Mouse (Mus musculus) liver, embryonic 16.5 days (tissue): ENCODE measurements around the gene 4930404N11Rik. TPM values are rescaled to one million over a fixed set of nuclear protein-coding genes. Genes with fewer than 3 reads are reported as not detected.

Source experiments
- ATAC-seq: fragments of 200-750 bp; cut with Nextera tagmentation; 2 replicates; pipeline ENCODE4 v1.8.0; 2017; ENCODE audit warnings: low read depth, mild to moderate bottlenecking, moderate number of reproducible peaks, moderate library complexity
- H3K27ac ChIP-seq: fragments of 300-500 bp; sonication (generic); 2 replicates; pipeline ENCODE4 v1.5.1; 2014; ENCODE audit warnings: mild to moderate bottlenecking, low read length
- H3K27me3 ChIP-seq: fragments of 300-500 bp; sonication (generic); 2 replicates; pipeline ENCODE4 v1.6.1; 2014; ENCODE audit warnings: low read depth, low read length, mixed read lengths; ENCODE audit not compliant: control insufficient read depth, insufficient read depth
- H3K36me3 ChIP-seq: fragments of 300-500 bp; sonication (generic); 2 replicates; pipeline ENCODE4 v1.6.1; 2014; ENCODE audit warnings: mild to moderate bottlenecking; ENCODE audit not compliant: control insufficient read depth, insufficient read depth
- H3K4me1 ChIP-seq: fragments of 300-500 bp; sonication (generic); 2 replicates; pipeline ENCODE4 v1.6.1; 2014; ENCODE audit warnings: low read depth, low read length, mixed read lengths; ENCODE audit not compliant: control insufficient read depth
- H3K4me2 ChIP-seq: fragments of 300-500 bp; sonication (generic); 2 replicates; pipeline ENCODE4 v1.6.1; 2014; ENCODE audit warnings: low read depth, low read length, mixed read lengths
- H3K4me3 ChIP-seq: fragments of 300-500 bp; sonication (generic); 2 replicates; pipeline ENCODE4 v1.5.1; 2014; ENCODE audit warnings: low read depth, mild to moderate bottlenecking, low read length
- H3K9ac ChIP-seq: fragments of 300-500 bp; sonication (generic); 2 replicates; pipeline ENCODE4 v1.6.1; 2014; ENCODE audit warnings: low read depth, low read length
- H3K9me3 ChIP-seq: fragments of 300-500 bp; sonication (generic); replicated peaks from 2 replicates; pipeline ENCODE4 v1.6.1; 2016; ENCODE audit warnings: low read length; ENCODE audit not compliant: control insufficient read depth
- WGBS: fragments of 180-500 bp; shearing (Covaris S2); extraction: QIAGEN DNeasy Blood & Tissue Kit; methylation state at CpG from one replicate; pipeline ENCODE4 v1.1.7; 2014; ENCODE audit not compliant: insufficient replicate concordance; 5-methylcytosine and 5-hydroxymethylcytosine counted together
- polyA plus RNA-seq: library from polyadenylated mRNA; unstranded; fragments of >200 nt; fragmentation: Nextera tagmentation; extraction: Ambion mirVana; gene quantifications from 2 replicates; pipeline ENCODE4 v1.2.1, GENCODE M21; 2015

Gene 4930404N11Rik
- polyA plus RNA-seq, 1 experiment from 2014 or later = 2.5 TPM

GRCm38 (mm10) chr10:81387716-81388115 lies 22.1 kb upstream of the 4930404N11Rik start:
- peaks cover 26% of the 10 kb centered on the region for H3K36me3 ChIP-seq
- no peak overlapping the region for H3K4me2 ChIP-seq
- no peaks in the 10 kb centered on the region for H3K9me3 ChIP-seq
- H3K9ac ChIP-seq = no peak overlapping the region
- no peak overlapping the region for H3K4me3 ChIP-seq
- no peak overlapping the region for H3K27ac ChIP-seq
- WGBS = 87% methylated on average over 20 of the region's 20 CpGs
- peaks cover 40% of the 10 kb centered on the region for H3K4me1 ChIP-seq
- no peak for ATAC-seq
- no peaks in the 10 kb centered on the region for H3K27me3 ChIP-seq

GRCm38 (mm10) chr10:81385603-81386306 lies 20.1 kb upstream of the 4930404N11Rik start:
- ATAC-seq = no peak
- no peaks in the 10 kb centered on the region for H3K9me3 ChIP-seq
- H3K27ac ChIP-seq = no peak overlapping the region
- H3K9ac ChIP-seq = peak overlapping the region; percentile 86
- peak overlapping the region; percentile 91 for H3K4me2 ChIP-seq
- H3K4me3 ChIP-seq = peak overlapping the region; percentile 93
- peaks cover 54% of the 10 kb centered on the region for H3K4me1 ChIP-seq
- 67% methylated on average over 22 of the region's 22 CpGs for WGBS
- peaks cover 26% of the 10 kb centered on the region for H3K36me3 ChIP-seq
- H3K27me3 ChIP-seq = no peaks in the 10 kb centered on the region

- peaks cover 60% of the 10 kb centered on the region for H3K4me1 ChIP-seq
- ATAC-seq = no peak
Measured at GRCm38 (mm10) chr10:81384605-81384982, 19.0 kb upstream of the 4930404N11Rik start.

GRCm38 (mm10) chr10:81383802-81384604 lies 18.4 kb upstream of the 4930404N11Rik start, which contains the start of the genes Dohh and Gm48551:
Gene Dohh, plus strand, starts transcription at chr10:81384428.
Gene Gm48551, plus strand, starts transcription at chr10:81384466.
- H3K4me2 ChIP-seq = peak within 1 kb of the TSS; percentile 91
- H3K9me3 ChIP-seq = no peaks in the 10 kb centered on the region
- H3K27me3 ChIP-seq = no peaks in the 10 kb centered on the region
- peaks cover 26% of the 10 kb centered on the region for H3K36me3 ChIP-seq
- H3K27ac ChIP-seq = peak within 1 kb of the TSS; percentile 100
- peaks cover 60% of the 10 kb centered on the region for H3K4me1 ChIP-seq
- WGBS = 3% methylated on average over 50 of the region's 54 CpGs
- H3K4me3 ChIP-seq = peak within 1 kb of the TSS; percentile 93
- peak; percentile 76 for ATAC-seq
- peak within 1 kb of the TSS; percentile 86 for H3K9ac ChIP-seq

More at GRCm38 (mm10) chr10:81384605-81384982, 19.0 kb upstream of the 4930404N11Rik start:
- Histone ChIP-seq H3K27ac (peak overlapping the region; percentile 100), H3K9ac (peak overlapping the region; percentile 86), H3K4me2 (peak overlapping the region; percentile 91), H3K36me3 (peaks cover 26% of the 10 kb centered on the region), H3K27me3 (no peaks in the 10 kb centered on the region), H3K4me3 (peak overlapping the region; percentile 93), H3K9me3 (no peaks in the 10 kb centered on the region)
- WGBS = under 1% methylated on average over 19 of the region's 19 CpGs

- WGBS = 11% methylated on average over 5 of the region's 5 CpGs
- peaks cover 12% of the 10 kb centered on the region; the same call in 1 of the 2 replicates for H3K36me3 ChIP-seq
- peak; percentile 75 for ATAC-seq
- H3K9ac ChIP-seq = peak overlapping the region; percentile 59
- peak overlapping the region; percentile 46 for H3K4me2 ChIP-seq
- peak overlapping the region; percentile 100 for H3K27ac ChIP-seq
- peak overlapping the region; percentile 25 for H3K4me3 ChIP-seq
- H3K4me1 ChIP-seq = peaks cover 58% of the 10 kb centered on the region
- no peaks in the 10 kb centered on the region for H3K9me3 ChIP-seq
- no peaks in the 10 kb centered on the region for H3K27me3 ChIP-seq
Measured at GRCm38 (mm10) chr10:81382039-81382438, 16.4 kb upstream of the 4930404N11Rik start.

GRCm38 (mm10) chr10:81379809-81380378 lies 14.3 kb upstream of the 4930404N11Rik start:
- Histone ChIP-seq H3K9me3 (no peaks in the 10 kb centered on the region), H3K4me1 (peaks cover 66% of the 10 kb centered on the region), H3K27ac (peak overlapping the region; percentile 100), H3K4me2 (peak overlapping the region; percentile 83), H3K9ac (peak overlapping the region; percentile 75), H3K4me3 (0 out of 2 replicates have a peak overlapping the region, but pooled peaks have one; percentile 69), H3K27me3 (no peaks in the 10 kb centered on the region), H3K36me3 (peaks cover 15% of the 10 kb centered on the region)
- ATAC-seq = no peak
- 50% methylated on average over 6 of the region's 6 CpGs for WGBS

- Histone ChIP-seq H3K9ac (peak overlapping the region; percentile 75), H3K27ac (peak overlapping the region; percentile 100), H3K36me3 (peaks cover 21% of the 10 kb centered on the region), H3K4me1 (peaks cover 66% of the 10 kb centered on the region), H3K4me2 (peak overlapping the region; percentile 83), H3K27me3 (no peaks in the 10 kb centered on the region), H3K4me3 (peak overlapping the region; percentile 69), H3K9me3 (no peaks in the 10 kb centered on the region)
- 54% methylated on average over 3 of the region's 3 CpGs for WGBS
- ATAC-seq = no peak
Measured at GRCm38 (mm10) chr10:81379183-81379553, 13.6 kb upstream of the 4930404N11Rik start.

- Histone ChIP-seq H3K4me2 (peak overlapping the region; percentile 83), H3K27ac (peak overlapping the region; percentile 100), H3K9me3 (no peaks in the 10 kb centered on the region), H3K4me3 (peak overlapping the region; percentile 85), H3K36me3 (peaks cover 26% of the 10 kb centered on the region), H3K27me3 (no peaks in the 10 kb centered on the region), H3K4me1 (peaks cover 69% of the 10 kb centered on the region), H3K9ac (peak overlapping the region; percentile 75)
- under 1% methylated on average over 44 of the region's 46 CpGs for WGBS
- ATAC-seq = peak; percentile 84
Measured at GRCm38 (mm10) chr10:81378553-81379182, 13.1 kb upstream of the 4930404N11Rik start.
